Mouse (Mus musculus): Measurements from ENCODE around the gene Tceal8.
"Not testable (repeated sequence)": the region's sequence is repeated elsewhere in the genome, so short reads cannot be mapped to it uniquely, and the experiment has no call there.

The Tceal8 gene

GRCm38 (mm10) chrX:136172118-136172551 is at the start of gene Tceal8:
TSS of gene Tceal8 (minus strand) at chrX:136172342.
- CTCF ChIA-PET, result no interaction called here

- CTCF ChIA-PET, result no interaction called here
Observed at GRCm38 (mm10) chrX:136216303-136216702, 44.2 kb upstream of the Tceal8 start.

GRCm38 (mm10) chrX:136214729-136215677 is 42.9 kb upstream of the Tceal8 start, which contains the start of the genes Tceal7 and Bex1:
TSS of gene Tceal7 (plus strand) at chrX:136214779.
TSS of gene Bex1 (minus strand) at chrX:136215513.
- CTCF ChIA-PET, result not testable (repeated sequence)

- CTCF ChIA-PET, result no interaction called here
Observed at GRCm38 (mm10) chrX:136213396-136213795, 41.3 kb upstream of the Tceal8 start.

GRCm38 (mm10) chrX:136204406-136204805 is 32.3 kb upstream of the Tceal8 start:
- CTCF ChIA-PET, result no interaction called here

GRCm38 (mm10) chrX:136203664-136204066 is 31.5 kb upstream of the Tceal8 start, which contains the start of gene Tceal5:
TSS of gene Tceal5 (minus strand) at chrX:136203876.
- CTCF ChIA-PET, result no interaction called here

GRCm38 (mm10) chrX:136203257-136203656 is 31.1 kb upstream of the Tceal8 start:
- CTCF ChIA-PET, result no interaction called here

GRCm38 (mm10) chrX:136196873-136197272 is 24.7 kb upstream of the Tceal8 start:
- CTCF ChIA-PET, result no interaction called here

- CTCF ChIA-PET, result no interaction called here
Observed at GRCm38 (mm10) chrX:136195193-136195944, 23.2 kb upstream of the Tceal8 start.

- CTCF ChIA-PET, result no interaction called here
Observed at GRCm38 (mm10) chrX:136183107-136183506, 11.0 kb upstream of the Tceal8 start.

GRCm38 (mm10) chrX:136180897-136181553 is 8.9 kb upstream of the Tceal8 start:
- CTCF ChIA-PET, result no interaction called here

- CTCF ChIA-PET, result no interaction called here
Observed at GRCm38 (mm10) chrX:136172786-136173185, 644 bp upstream of the Tceal8 start.

GRCm38 (mm10) chrX:136171189-136172117 is 689 bp downstream of the Tceal8 start:
- CTCF ChIA-PET, result no interaction called here

- CTCF ChIA-PET, result no interaction called here
Observed at GRCm38 (mm10) chrX:136170625-136171024, 1.5 kb downstream of the Tceal8 start.

- CTCF ChIA-PET, result no interaction called here
Observed at GRCm38 (mm10) chrX:136144195-136144594, 27.9 kb downstream of the Tceal8 start.

- CTCF ChIA-PET, result no interaction called here
Observed at GRCm38 (mm10) chrX:136143711-136144110, 28.4 kb downstream of the Tceal8 start.

- CTCF ChIA-PET, result no interaction called here
Observed at GRCm38 (mm10) chrX:136141385-136141784, 30.8 kb downstream of the Tceal8 start.

GRCm38 (mm10) chrX:136139640-136140004 is 32.5 kb downstream of the Tceal8 start:
- CTCF ChIA-PET, result not testable (repeated sequence)

GRCm38 (mm10) chrX:136138827-136139639 is 33.1 kb downstream of the Tceal8 start, which contains the start of gene Bex4:
TSS of gene Bex4 (plus strand) at chrX:136138996.
- CTCF ChIA-PET, result not testable (repeated sequence)

GRCm38 (mm10) chrX:136135559-136135958 is 36.6 kb downstream of the Tceal8 start:
- CTCF ChIA-PET, result interaction anchor here (0.7 kb wide), 1 partner anchor 31 kb away, joined by 9 read pairs; no protein-coding TSS in a partner anchor
